Mouse (Mus musculus): ENCODE results near the gene Hsf2bp. TPM values are rescaled to one million over a fixed set of nuclear protein-coding genes. Genes with fewer than 3 reads are reported as not detected.

The Hsf2bp gene
- total and polyA plus RNA-seq, 3 experiments, result 0.34 to 1.0 (median 0.75) TPM

- H3K4me1 ChIP-seq (ENCODE audit: control insufficient read depth in 1 of 2, insufficient read depth in 2 of 2), result peaks cover 34 to 91% of the 10 kb centered on the region in 2 experiments
- H3K4me3 ChIP-seq (replicated peaks in 1 of 3; ENCODE audit: low read depth in 2 of 3, low read length in 2 of 3, poor library complexity in 1 of 3), result no peak overlapping the region
- H3K9ac ChIP-seq (ENCODE audit: insufficient read depth, low read depth), result no peak overlapping the region
- H3K27ac ChIP-seq (ENCODE audit: insufficient read depth, low read depth), result no peak overlapping the region
- dilution Hi-C loops (cut with MboI; ENCODE audit: extremely low pct_ligation_motif_present, extremely low pct_unique_long_range_greater_than_20kb, low sequenced_read_pairs) (no loop called here), in situ Hi-C loops (cut with MboI; ENCODE audit: low pct_ligation_motif_present, low pct_unique_long_range_greater_than_20kb, low sequenced_read_pairs) (no loop called here)
- no peaks in the 10 kb centered on the region for H3K9me3 ChIP-seq (replicated peaks; ENCODE audit: low read length)
- peak; percentile 98 for TF ChIP-seq JUN (IDR thresholded peaks at IDR 0.05; ENCODE audit: insufficient read depth, low read depth, low read length)
- TF ChIP-seq CHD2 (IDR thresholded peaks at IDR 0.05; ENCODE audit: low read length), result peak; percentile 76; the same call in 1 of the 2 replicates
- TF ChIP-seq ZKSCAN1 (IDR thresholded peaks at IDR 0.05; ENCODE audit: borderline replicate concordance, low read depth, low read length), result no peak
- TF ChIP-seq SIN3A (IDR thresholded peaks at IDR 0.05; ENCODE audit: low read length), result peak; percentile 85; the same call in 1 of the 2 replicates
- peak; percentile 87 for TF ChIP-seq BHLHE40 (IDR thresholded peaks at IDR 0.05; ENCODE audit: low read depth, low read length)
- no peak for TF ChIP-seq NELFE (IDR thresholded peaks at IDR 0.05; ENCODE audit: low read depth, low read length)
- TF ChIP-seq ETS1 (conservative IDR thresholded peaks at IDR 0.05; ENCODE audit: low read depth, low read length), result peak; percentile 99
- TF ChIP-seq MAFK (IDR thresholded peaks at IDR 0.05; ENCODE audit: insufficient replicate concordance, low read length), result peak; percentile 79
- no peak for TF ChIP-seq POLR2A (IDR thresholded peaks at IDR 0.05; ENCODE audit: low read depth, low read length)
- TF ChIP-seq MXI1 (IDR thresholded peaks at IDR 0.05; ENCODE audit: low read depth, low read length), result 0 out of 2 replicates have a peak, but pooled peaks have one; percentile 11
- peak; percentile 93 for TF ChIP-seq RCOR1 (conservative IDR thresholded peaks at IDR 0.05; ENCODE audit: low read depth, low read length)
- peak; percentile 96 for TF ChIP-seq EP300 (IDR thresholded peaks at IDR 0.05; ENCODE audit: low read length)
- TF ChIP-seq ZMIZ1 (IDR thresholded peaks at IDR 0.05; ENCODE audit: low read depth, low read length), result no peak
- peak; percentile 82 for TF ChIP-seq MAX (IDR thresholded peaks at IDR 0.05; ENCODE audit: low read length)
- peak; percentile 96 for TF ChIP-seq TCF12 (IDR thresholded peaks at IDR 0.05; ENCODE audit: low read depth, low read length)
- no peak for TF ChIP-seq CHD1 (IDR thresholded peaks at IDR 0.05; ENCODE audit: low read depth, low read length)
- TF ChIP-seq MAZ (IDR thresholded peaks at IDR 0.05; ENCODE audit: low read depth, low read length), result no peak; the same call in 1 of the 2 replicates
- TF ChIP-seq UBTF (IDR thresholded peaks at IDR 0.05; ENCODE audit: low read depth, low read length), result no peak
- peak; percentile 96 for TF ChIP-seq ZNF384 (IDR thresholded peaks at IDR 0.05; ENCODE audit: low read depth, low read length)
- TF ChIP-seq MEF2A (IDR thresholded peaks at IDR 0.05; ENCODE audit: borderline replicate concordance, low read depth, low read length), result peak; percentile 87
- peak; percentile 98 for TF ChIP-seq JUND (conservative IDR thresholded peaks at IDR 0.05; ENCODE audit: low read depth, low read length)
- 0 out of 2 replicates have a peak, but pooled peaks have one; percentile 19 for TF ChIP-seq SMC3 (IDR thresholded peaks at IDR 0.05; ENCODE audit: low read depth, low read length)
- peak; percentile 48; the same call in 1 of the 2 replicates for TF ChIP-seq HCFC1 (IDR thresholded peaks at IDR 0.05; ENCODE audit: low read depth, low read length)
- peak; percentile 76 for TF ChIP-seq ELF1 (IDR thresholded peaks at IDR 0.05; ENCODE audit: low read depth, low read length)
- TF ChIP-seq TBP (conservative IDR thresholded peaks at IDR 0.05; ENCODE audit: low read depth, low read length), result peak; percentile 45; the same call in 1 of the 2 replicates
- no peak for TF ChIP-seq USF2 (conservative IDR thresholded peaks at IDR 0.05; ENCODE audit: low read depth, low read length)
- TF ChIP-seq IRF4 (IDR thresholded peaks at IDR 0.05; ENCODE audit: low read depth, low read length), result peak; percentile 97
- TF ChIP-seq E2F4 (IDR thresholded peaks at IDR 0.05; ENCODE audit: insufficient replicate concordance, low read depth, low read length), result no peak
- TF ChIP-seq POLR2AphosphoS2 (IDR thresholded peaks at IDR 0.05; ENCODE audit: low read depth, low read length), result no peak
- no peak for TF ChIP-seq ZC3H11A (IDR thresholded peaks at IDR 0.05; ENCODE audit: low read depth, low read length)
- no peak for TF ChIP-seq NRF1 (IDR thresholded peaks at IDR 0.05; ENCODE audit: low read depth, low read length)
- no peaks in the 10 kb centered on the region for H3K36me3 ChIP-seq (replicated peaks in 1 of 2; ENCODE audit: control insufficient read depth in 1 of 2, insufficient read depth in 1 of 2, low read length in 1 of 2)
- DNase-seq (ENCODE audit: extremely low read depth), result peak; percentile 84
- no peaks in the 10 kb centered on the region for H3K27me3 ChIP-seq (replicated peaks)
- no peaks in the 10 kb centered on the region for H3K79me2 ChIP-seq (replicated peaks; ENCODE audit: control insufficient read depth, extremely low read depth, insufficient read depth, poor library complexity, severe bottlenecking)
- peak overlapping the region; percentile 35 for H3K4me2 ChIP-seq (ENCODE audit: insufficient read depth, low read depth, poor library complexity, severe bottlenecking)
Observed at GRCm38 (mm10) chr17:31927895-31928626, 108.1 kb downstream of the Hsf2bp start.

All from CH12.LX (cell line).